Mouse (Mus musculus): Measurements from ENCODE around the gene Hoxa6.

- TF ChIP-seq CTCF (IDR thresholded peaks at IDR 0.05; ENCODE audit: extremely low read depth, insufficient read length, insufficient replicate concordance, low read depth, low read length) = no peak
- TF ChIP-seq POLR2A (IDR thresholded peaks at IDR 0.05; ENCODE audit: low read depth, low read length) = no peak
Observed at GRCm38 (mm10) chr6:52205221-52205620, 3.3 kb downstream of the Hoxa6 start.
